Mouse (Mus musculus) midbrain, embryonic 10.5 days (tissue): ENCODE measurements around the gene Mrpl12. TPM values are rescaled to one million over a fixed set of nuclear protein-coding genes. Genes with fewer than 3 reads are reported as not detected.

ENCODE experiments used
- DNase-seq: peaks from one replicate; pipeline ENCODE4 v3.0.0-alpha.2; 2017; ENCODE audit warnings: low spot score
- H3K27ac ChIP-seq: fragments of 300-500 bp; sonication (generic); replicated peaks from 2 replicates; pipeline ENCODE4 v1.5.1; 2016; ENCODE audit warnings: mild to moderate bottlenecking
- H3K27me3 ChIP-seq: fragments of 300-500 bp; sonication (generic); 2 replicates; pipeline ENCODE4 v1.6.1; 2016; ENCODE audit warnings: low read depth, mild to moderate bottlenecking; ENCODE audit not compliant: poor library complexity, severe bottlenecking
- H3K36me3 ChIP-seq: fragments of 300-500 bp; sonication (generic); 2 replicates; pipeline ENCODE4 v1.6.1; 2016; ENCODE audit warnings: mild to moderate bottlenecking, moderate library complexity
- H3K4me1 ChIP-seq: fragments of 300-500 bp; sonication (generic); 2 replicates; pipeline ENCODE4 v1.6.1; 2016
- H3K4me3 ChIP-seq: fragments of 300-500 bp; sonication (generic); 2 replicates; pipeline ENCODE4 v1.5.1; 2016; ENCODE audit warnings: mild to moderate bottlenecking, moderate library complexity
- H3K9me3 ChIP-seq: fragments of 300-500 bp; sonication (generic); replicated peaks from 2 replicates; pipeline ENCODE4 v1.6.1; 2016; ENCODE audit warnings: mild to moderate bottlenecking
- WGBS: fragments of 180-500 bp; shearing (Covaris S2); methylation state at CpG from one replicate; pipeline ENCODE4 v1.1.7; 2016; 5-methylcytosine and 5-hydroxymethylcytosine counted together
- polyA plus RNA-seq: library from polyadenylated mRNA; unstranded; fragments of >200 nt; fragmentation: Nextera tagmentation; extraction: Ambion mirVana; gene quantifications from 2 replicates; pipeline ENCODE4 v1.2.1, GENCODE M21; 2016

Mrpl12 gene
- polyA plus RNA-seq, 1 experiment from 2014 or later = 194 TPM

DNA sequence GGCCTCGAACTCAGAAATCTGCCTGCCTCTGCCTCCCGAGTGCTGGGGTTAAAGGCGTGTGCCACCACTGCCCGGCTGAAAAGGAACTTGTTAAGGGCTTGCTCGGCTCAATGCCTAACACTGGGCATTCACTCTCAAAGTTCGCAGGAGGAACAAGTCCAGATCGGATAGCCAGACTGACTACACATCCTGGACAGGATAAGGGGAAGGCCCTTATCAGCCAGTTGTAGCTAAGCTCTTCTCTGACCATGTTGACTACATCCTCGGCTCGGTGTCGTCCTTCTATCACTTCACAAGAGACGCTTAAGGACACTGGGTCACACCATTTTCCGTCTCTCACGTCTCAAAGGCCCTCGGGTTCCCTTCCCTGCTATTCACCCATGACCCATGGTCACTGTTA lies 27.0 kb upstream of the Mrpl12 start:
- peaks cover 37% of the 10 kb centered on the region for H3K36me3 ChIP-seq
- H3K4me3 ChIP-seq = peak overlapping the region; percentile 94
- H3K27me3 ChIP-seq = no peaks in the 10 kb centered on the region
- H3K9me3 ChIP-seq = no peaks in the 10 kb centered on the region
- WGBS = 43% methylated on average over 14 of the region's 14 CpGs
- DNase-seq = no peak
- peaks cover 27% of the 10 kb centered on the region for H3K4me1 ChIP-seq
- H3K27ac ChIP-seq = peak overlapping the region; percentile 94

DNA sequence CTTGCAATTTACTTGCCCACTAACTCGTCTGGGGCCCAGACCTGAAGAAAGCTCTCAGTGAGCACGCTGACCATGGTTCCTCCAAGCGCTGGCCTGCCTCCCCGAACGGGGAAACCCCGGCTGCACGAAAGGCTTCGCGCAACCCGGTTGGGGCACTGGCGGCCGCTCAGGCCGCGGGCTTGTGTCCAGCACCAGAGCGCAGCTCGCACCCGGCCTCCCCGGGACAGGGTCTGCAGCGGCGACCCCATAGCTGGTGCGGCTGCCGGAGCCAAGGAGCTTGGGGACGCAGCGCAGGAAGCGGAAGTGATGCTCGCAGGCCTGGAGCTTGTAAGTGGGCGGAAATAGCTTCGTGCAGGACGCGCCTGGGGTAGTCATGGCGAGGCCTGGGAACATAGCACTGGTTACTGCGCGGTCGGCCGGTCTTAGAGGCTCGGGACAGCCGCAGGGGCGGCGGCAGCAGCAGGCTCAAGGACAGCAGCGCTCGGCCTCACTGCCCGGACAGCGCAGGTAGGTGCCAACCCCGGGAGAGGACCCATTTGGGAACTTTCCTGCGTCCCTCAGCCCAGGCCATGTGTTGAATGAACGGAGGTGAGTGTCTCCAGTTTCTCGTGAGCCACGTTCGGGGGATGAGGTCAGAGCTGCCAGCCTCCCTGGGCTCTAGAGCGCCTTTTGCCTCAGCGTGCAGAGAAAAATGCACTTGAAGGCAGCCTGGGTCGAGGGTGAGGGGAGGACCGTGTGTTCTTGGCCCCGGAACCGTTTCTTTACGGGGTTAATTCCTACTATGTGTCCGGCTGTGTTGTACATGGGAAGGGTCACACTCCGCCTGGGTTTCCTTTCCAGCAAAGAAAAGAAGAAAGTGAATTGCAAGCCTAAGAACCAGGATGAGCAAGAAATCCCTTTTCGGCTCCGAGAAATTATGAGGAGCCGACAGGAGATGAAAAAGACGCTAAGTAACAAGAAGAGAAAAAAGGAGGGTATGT lies 26.4 kb upstream of the Mrpl12 start, which contains the start of the genes Oxld1 and Ccdc137:
TSS of gene Oxld1 (minus strand) at position 297 of the 980 bp plus-strand sequence.
TSS of gene Ccdc137 (plus strand) at position 344 of the 980 bp plus-strand sequence.
- peaks cover 27% of the 10 kb centered on the region for H3K4me1 ChIP-seq
- H3K4me3 ChIP-seq = peak within 1 kb of the TSS; percentile 94
- 5% methylated on average over 62 of the region's 62 CpGs for WGBS
- peak within 1 kb of the TSS; percentile 94 for H3K27ac ChIP-seq
- H3K27me3 ChIP-seq = no peaks in the 10 kb centered on the region
- peak; percentile 88 for DNase-seq
- peaks cover 44% of the 10 kb centered on the region for H3K36me3 ChIP-seq
- no peaks in the 10 kb centered on the region for H3K9me3 ChIP-seq

DNA sequence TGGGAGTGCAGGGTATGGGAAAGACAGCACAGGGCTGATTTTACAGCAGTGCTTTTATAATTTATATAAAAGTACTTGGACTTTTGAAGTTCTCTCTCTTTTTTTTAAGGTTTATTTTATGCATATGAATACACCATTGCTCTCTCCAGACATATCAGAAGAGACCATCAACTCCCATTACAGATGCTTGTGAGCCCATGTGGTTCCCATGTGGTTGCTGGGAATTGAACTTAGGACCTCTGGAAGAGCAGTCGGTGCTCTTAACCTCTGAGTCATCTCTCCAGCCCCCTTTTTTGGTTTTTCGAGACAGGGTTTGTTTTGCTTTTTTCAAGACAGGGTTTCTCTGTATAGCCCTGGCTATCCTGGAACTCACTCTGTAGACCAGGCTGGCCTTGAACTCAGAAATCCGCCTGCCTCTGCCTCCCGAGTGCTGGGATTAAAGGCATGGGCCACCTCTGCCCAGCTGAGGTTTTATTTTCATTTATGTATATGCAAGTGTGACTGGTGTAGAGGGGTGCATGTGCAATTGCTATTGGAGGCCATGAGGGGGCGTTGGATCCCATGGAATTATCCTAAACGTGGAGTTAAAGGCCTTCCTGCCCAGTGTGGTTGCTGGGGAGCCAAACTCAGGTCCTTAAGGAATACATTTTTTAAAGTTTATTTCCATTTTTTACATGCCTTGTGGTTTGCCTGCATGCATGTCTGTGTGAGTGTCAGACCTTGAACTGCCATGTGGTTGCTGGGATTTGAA lies 25.4 kb upstream of the Mrpl12 start:
- Histone ChIP-seq H3K27ac (peak overlapping the region; percentile 94; the same call in 1 of the 2 replicates), H3K4me3 (peak overlapping the region; percentile 94), H3K9me3 (no peaks in the 10 kb centered on the region), H3K36me3 (peaks cover 54% of the 10 kb centered on the region), H3K27me3 (no peaks in the 10 kb centered on the region), H3K4me1 (peaks cover 27% of the 10 kb centered on the region)
- no peak for DNase-seq
- 70% methylated on average over 6 of the region's 6 CpGs for WGBS

DNA sequence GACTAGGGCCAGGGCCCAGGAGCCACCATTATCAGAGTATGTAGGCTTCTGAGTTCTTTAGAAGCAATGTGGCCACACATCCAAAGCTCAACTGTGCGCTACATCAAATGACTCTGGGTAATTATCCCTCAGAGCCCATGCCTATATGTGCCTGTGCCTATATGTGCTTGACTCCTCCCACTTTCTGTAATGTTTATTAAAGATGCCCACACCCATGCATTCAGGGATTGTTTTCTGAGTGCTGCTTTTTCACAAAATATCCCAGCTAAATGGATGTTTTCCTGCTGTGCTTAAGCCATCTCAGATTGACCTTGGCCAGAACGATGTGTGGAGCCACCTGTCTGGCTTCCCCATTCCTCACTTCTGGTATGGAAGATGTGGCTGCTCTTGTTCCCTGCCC lies 20.9 kb upstream of the Mrpl12 start:
- Histone ChIP-seq H3K9me3 (no peaks in the 10 kb centered on the region), H3K27ac (no peak overlapping the region), H3K4me1 (peaks cover 34% of the 10 kb centered on the region), H3K4me3 (no peak overlapping the region), H3K27me3 (no peaks in the 10 kb centered on the region), H3K36me3 (peaks cover 71% of the 10 kb centered on the region)
- WGBS = 87% methylated on average over 2 of the region's 2 CpGs
- DNase-seq = no peak

DNA sequence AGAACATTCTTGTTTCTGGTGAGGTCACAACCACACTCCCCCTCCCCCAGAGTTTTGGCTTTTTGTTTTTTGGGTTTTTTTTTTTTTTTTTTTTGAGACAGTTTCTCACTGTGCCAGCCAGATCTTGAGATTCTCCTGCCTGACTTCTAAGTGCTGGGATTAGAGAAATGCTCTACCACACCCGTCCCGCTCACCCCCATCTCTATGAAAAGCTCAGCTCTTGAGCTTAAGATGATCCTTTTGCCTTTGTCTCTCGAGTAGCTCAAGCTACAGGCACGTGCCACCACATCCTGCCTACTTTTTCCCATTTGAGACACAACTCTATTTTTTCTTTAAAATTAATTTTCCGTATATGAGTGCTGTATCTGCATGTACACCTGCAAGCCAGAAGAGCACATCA lies 20.0 kb upstream of the Mrpl12 start:
- peaks cover 71% of the 10 kb centered on the region for H3K36me3 ChIP-seq
- H3K9me3 ChIP-seq = no peaks in the 10 kb centered on the region
- H3K4me1 ChIP-seq = peaks cover 30% of the 10 kb centered on the region
- no peaks in the 10 kb centered on the region for H3K27me3 ChIP-seq
- 89% methylated on average over 5 of the region's 5 CpGs for WGBS
- H3K27ac ChIP-seq = no peak overlapping the region
- DNase-seq = no peak
- no peak overlapping the region for H3K4me3 ChIP-seq

DNA sequence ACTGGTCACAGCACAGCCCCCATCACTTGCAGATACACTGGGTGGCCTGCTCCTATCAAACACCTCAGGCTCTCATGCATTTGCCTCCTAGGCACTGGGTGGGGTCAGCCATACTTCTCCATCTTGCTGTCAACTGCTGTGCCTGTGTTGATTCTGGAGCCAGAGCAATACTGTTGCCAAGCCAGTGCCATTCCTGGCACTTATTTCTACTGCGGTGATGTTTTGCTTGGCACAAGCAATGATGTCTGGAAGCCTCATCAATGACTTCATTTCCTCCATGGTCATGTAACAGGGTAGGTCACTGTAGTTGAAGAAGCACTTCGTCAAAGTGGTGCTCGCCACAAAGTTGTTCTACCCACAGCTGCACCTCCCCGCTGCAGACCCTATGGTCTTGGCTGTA lies 18.9 kb upstream of the Mrpl12 start:
- Histone ChIP-seq H3K9me3 (no peaks in the 10 kb centered on the region), H3K27ac (no peak overlapping the region), H3K4me3 (peak overlapping the region; percentile 93; the same call in 1 of the 2 replicates), H3K36me3 (peaks cover 73% of the 10 kb centered on the region), H3K27me3 (no peaks in the 10 kb centered on the region), H3K4me1 (peaks cover 28% of the 10 kb centered on the region)
- no peak for DNase-seq
- 97% methylated on average over 4 of the region's 4 CpGs for WGBS

DNA sequence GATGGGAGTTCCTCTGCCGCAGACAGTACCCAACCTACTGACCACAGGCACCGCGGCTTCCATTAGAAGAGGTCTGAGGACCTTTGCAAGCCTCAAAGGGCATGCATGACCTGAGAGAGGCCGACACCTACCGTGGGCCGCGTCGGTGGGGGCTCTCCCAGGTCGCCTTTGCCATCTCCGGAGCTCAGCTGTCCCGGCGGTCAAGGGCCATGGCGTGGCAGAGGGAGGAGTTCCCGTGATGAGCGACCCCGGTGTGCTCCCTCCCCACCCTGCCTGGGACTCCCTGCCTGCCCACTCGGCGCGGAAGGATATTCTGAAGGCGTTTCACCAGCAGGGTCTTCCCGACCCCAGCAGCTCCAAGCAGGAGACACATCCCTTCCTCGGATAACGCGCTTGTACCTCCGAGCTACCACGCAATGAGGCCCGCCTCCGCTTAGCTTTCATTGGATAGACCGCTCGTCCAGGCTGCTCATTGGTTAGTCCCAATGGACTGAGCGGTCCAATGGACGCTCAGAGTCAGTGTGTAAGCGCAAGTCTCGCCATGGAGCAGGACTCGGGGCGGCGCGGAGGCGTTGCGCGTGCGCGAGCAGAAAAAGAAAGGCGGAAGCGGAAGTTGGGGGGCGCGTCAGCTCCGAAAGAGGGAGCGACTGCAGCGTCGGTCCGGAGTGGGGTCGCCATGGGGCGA lies 17.2 kb upstream of the Mrpl12 start, which contains the start of gene Arl16:
TSS of gene Arl16 (minus strand) at position 557 of the 685 bp plus-strand sequence.
- DNase-seq = peak; percentile 99
- Histone ChIP-seq H3K4me1 (peaks cover 28% of the 10 kb centered on the region), H3K36me3 (peaks cover 73% of the 10 kb centered on the region), H3K27me3 (no peaks in the 10 kb centered on the region), H3K4me3 (peak within 1 kb of the TSS; percentile 93), H3K9me3 (no peaks in the 10 kb centered on the region), H3K27ac (peak within 1 kb of the TSS; percentile 91)
- WGBS = under 1% methylated on average over 54 of the region's 54 CpGs

DNA sequence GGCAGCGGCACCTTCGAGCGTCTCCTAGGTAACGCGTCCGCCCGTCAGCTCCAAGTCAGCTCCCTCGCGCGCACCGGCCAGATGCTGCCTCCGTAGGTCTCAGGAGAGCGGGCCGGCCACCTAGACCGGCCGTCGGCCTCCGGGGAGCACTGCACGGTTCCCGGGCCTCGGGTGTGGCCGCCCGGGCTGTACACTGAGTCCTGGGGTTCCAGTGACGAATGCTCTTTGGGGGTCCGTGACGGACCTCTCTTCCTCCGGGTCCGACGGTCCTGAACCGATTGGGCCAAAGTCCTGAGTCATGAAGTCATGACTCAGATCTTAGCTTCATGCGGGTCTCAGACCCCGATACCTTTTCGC lies 16.7 kb upstream of the Mrpl12 start:
- Histone ChIP-seq H3K36me3 (peaks cover 73% of the 10 kb centered on the region), H3K9me3 (no peaks in the 10 kb centered on the region), H3K4me1 (peaks cover 28% of the 10 kb centered on the region), H3K27ac (peak overlapping the region; percentile 91), H3K4me3 (peak overlapping the region; percentile 93), H3K27me3 (no peaks in the 10 kb centered on the region)
- 1% methylated on average over 33 of the region's 33 CpGs for WGBS
- no peak for DNase-seq

DNA sequence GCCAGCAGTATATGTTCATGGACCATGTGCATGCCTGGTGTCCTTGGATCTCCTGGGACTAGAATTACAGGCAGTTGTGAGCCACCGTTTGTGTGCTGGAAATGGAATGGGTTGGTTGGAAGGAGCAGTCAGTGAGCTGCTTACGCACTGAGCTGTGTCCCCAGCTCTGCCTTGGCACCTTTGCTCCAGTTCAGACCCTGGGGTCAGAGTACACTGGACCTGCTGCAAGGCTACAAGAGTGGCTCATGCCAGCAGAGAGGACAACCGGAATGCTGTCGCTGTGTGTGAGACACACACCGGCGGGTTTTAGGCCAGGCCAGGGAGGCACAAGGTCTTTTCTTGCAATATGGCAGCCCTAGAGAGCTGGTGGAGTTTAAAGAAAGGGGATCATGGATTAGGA lies 12.4 kb upstream of the Mrpl12 start:
- Histone ChIP-seq H3K27me3 (no peaks in the 10 kb centered on the region), H3K4me3 (no peak overlapping the region), H3K9me3 (no peaks in the 10 kb centered on the region), H3K27ac (no peak overlapping the region), H3K36me3 (peaks cover 79% of the 10 kb centered on the region), H3K4me1 (peaks cover 11% of the 10 kb centered on the region)
- DNase-seq = no peak
- WGBS = 96% methylated on average over 6 of the region's 6 CpGs

DNA sequence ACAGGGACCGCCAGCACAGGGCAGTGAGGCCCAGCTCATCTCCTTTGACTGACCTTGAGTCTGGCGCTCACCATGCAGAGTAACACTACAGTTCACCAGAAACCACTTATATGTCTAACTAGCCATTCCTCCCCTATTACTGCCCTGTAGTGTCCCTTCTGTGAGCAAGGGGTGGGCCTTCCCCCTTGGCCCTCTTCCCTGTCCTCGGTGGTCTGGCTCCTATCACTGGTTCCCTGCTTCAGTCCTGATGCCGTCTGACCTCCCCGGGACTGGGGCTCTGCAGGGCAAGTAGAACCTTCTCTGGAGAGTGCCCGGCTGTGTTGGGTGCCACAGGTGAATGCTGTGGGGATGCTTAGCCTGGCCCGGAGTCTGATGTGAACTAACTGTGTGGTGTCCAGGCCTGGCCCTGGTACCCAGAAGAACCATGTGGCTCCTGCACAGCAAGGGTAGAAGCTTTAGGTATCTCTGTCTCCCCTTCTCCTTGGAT lies 922 bp upstream of the Mrpl12 start:
- Histone ChIP-seq H3K9me3 (no peaks in the 10 kb centered on the region), H3K27ac (peak overlapping the region; percentile 93), H3K27me3 (no peaks in the 10 kb centered on the region), H3K36me3 (peaks cover 85% of the 10 kb centered on the region), H3K4me3 (peak overlapping the region; percentile 99), H3K4me1 (peaks cover 23% of the 10 kb centered on the region)
- DNase-seq = no peak
- 87% methylated on average over 7 of the region's 7 CpGs for WGBS

DNA sequence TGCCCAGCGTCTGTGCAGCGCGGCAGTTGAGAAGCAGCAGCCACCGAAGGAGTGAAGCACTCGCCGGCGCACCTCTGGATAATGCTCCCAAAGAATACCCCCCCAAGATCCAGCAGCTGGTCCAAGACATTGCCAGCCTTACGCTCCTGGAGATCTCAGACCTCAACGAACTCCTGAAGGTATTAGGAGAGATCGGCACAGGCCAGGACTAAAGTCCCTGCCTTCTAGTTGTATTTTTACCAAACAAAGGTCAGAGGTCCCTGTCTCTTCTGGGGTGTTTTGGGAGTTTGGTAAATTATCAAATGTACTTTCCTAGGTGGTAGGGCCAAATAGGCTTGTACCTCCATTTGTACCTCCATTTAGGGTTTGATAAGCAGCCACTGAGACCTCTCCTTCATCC lies 838 bp downstream of the Mrpl12 start:
- Histone ChIP-seq H3K27ac (peak overlapping the region; percentile 93), H3K27me3 (no peaks in the 10 kb centered on the region), H3K4me1 (peaks cover 32% of the 10 kb centered on the region), H3K4me3 (peak overlapping the region; percentile 99), H3K9me3 (no peaks in the 10 kb centered on the region), H3K36me3 (peaks cover 82% of the 10 kb centered on the region)
- no peak for DNase-seq
- WGBS = 11% methylated on average over 10 of the region's 10 CpGs

DNA sequence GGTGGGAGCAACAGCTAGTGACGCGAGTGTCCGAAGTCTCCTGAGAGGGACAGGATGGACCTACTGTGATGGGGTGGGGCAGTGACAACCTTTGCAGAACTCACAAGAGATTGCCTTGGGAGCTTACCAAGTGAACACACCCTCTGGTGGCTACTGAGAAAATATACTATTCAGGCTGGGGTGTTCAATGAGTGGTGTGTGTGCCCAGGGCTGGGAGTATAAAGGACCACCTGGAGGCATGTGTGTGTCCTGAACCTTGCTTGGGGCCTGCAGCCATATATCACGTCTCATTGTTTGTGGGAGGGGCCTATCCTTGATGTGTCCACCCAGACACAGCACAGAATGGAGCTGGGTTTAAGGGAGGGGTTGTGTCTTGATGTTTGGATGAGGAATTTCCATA lies 4.1 kb downstream of the Mrpl12 start:
- H3K4me1 ChIP-seq = peaks cover 60% of the 10 kb centered on the region
- no peak for DNase-seq
- H3K27ac ChIP-seq = no peak overlapping the region
- 85% methylated on average over 4 of the region's 4 CpGs for WGBS
- no peaks in the 10 kb centered on the region for H3K9me3 ChIP-seq
- H3K27me3 ChIP-seq = no peaks in the 10 kb centered on the region
- no peak overlapping the region for H3K4me3 ChIP-seq
- peaks cover 50% of the 10 kb centered on the region for H3K36me3 ChIP-seq
